Mouse (Mus musculus) liver, adult 2 months (tissue): ENCODE results near the gene Pnp.

Experiments
- CTCF ChIP-seq: fragments of 200-500 bp; IDR thresholded peaks from 2 replicates; pipeline ENCODE4 v1.5.1; 2011; ENCODE audit warnings: low read depth, low read length, control low read depth
- POLR2A ChIP-seq: fragments of 200-500 bp; IDR thresholded peaks from 2 replicates; pipeline ENCODE4 v1.6.1; 2011; ENCODE audit warnings: low read length, control low read depth; ENCODE audit not compliant: insufficient read depth; ENCODE audit errors: extremely low read depth

DNA sequence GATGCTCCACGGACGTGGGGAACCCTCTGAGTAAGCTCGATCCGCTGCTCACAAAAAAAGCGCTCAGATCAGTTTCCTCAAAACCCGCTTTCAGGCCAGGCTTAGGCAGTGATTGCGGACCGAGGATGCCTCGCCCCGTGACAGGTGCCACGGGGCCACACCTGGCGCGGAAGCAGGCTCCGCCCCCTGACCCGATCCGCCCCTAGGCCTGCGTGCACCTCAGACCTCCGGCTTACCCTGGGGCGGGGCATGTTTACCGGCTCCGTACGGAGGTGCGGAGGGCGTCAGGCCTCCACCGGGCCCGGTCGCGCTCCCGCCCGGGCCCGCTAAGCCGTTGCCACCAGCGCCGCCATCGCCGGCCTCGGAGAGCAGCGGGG is 517 bp upstream of the Pnp start:
- TF ChIP-seq CTCF = no peak
- no peak for TF ChIP-seq POLR2A
